Mouse (Mus musculus) limb, embryonic 11.5 days (tissue): ENCODE measurements around the gene Tenm4. TPM values are rescaled to one million over a fixed set of nuclear protein-coding genes. Genes with fewer than 3 reads are reported as not detected.
A peak's percentile ranks its signal among the peaks of the same experiment; 100 is the strongest.
"Not testable (repeated sequence)": the region's sequence is repeated elsewhere in the genome, so short reads cannot be mapped to it uniquely, and the experiment has no call there.

Experiments
- ATAC-seq: fragments of 200-750 bp; cut with Nextera tagmentation; 2 replicates; pipeline ENCODE4 v1.8.0; 2017; ENCODE audit warnings: low read depth; ENCODE audit not compliant: insufficient number of reproducible peaks, low FRiP score, low TSS enrichment
- DNase-seq: peaks from one replicate; pipeline ENCODE4 v3.0.0-alpha.2; 2015; ENCODE audit warnings: low spot score
- H3K27ac ChIP-seq: fragments of 300-500 bp; sonication (generic); replicated peaks from 2 replicates; pipeline ENCODE4 v1.5.1; 2014; ENCODE audit warnings: low read depth, mild to moderate bottlenecking, low read length
- H3K27me3 ChIP-seq: fragments of 300-500 bp; sonication (generic); 2 replicates; pipeline ENCODE4 v1.6.1; 2014; ENCODE audit warnings: mild to moderate bottlenecking, low read length, mixed read lengths; ENCODE audit not compliant: control insufficient read depth, insufficient read depth
- H3K36me3 ChIP-seq: fragments of 300-500 bp; sonication (generic); 2 replicates; pipeline ENCODE4 v1.6.1; 2014; ENCODE audit warnings: mild to moderate bottlenecking, low read length, moderate library complexity, mixed read lengths; ENCODE audit not compliant: control insufficient read depth, insufficient read depth
- H3K4me1 ChIP-seq: fragments of 300-500 bp; sonication (generic); 2 replicates; pipeline ENCODE4 v1.6.1; 2014; ENCODE audit warnings: low read length, mixed read lengths; ENCODE audit not compliant: control insufficient read depth, insufficient read depth
- H3K4me2 ChIP-seq: fragments of 300-500 bp; sonication (generic); 2 replicates; pipeline ENCODE4 v1.6.1; 2014; ENCODE audit warnings: low read depth, mild to moderate bottlenecking, moderate library complexity; ENCODE audit not compliant: severe bottlenecking
- H3K4me3 ChIP-seq: fragments of 300-500 bp; sonication (generic); 2 replicates; pipeline ENCODE4 v1.5.1; 2014; ENCODE audit warnings: low read depth, low read length
- H3K9ac ChIP-seq: fragments of 300-500 bp; sonication (generic); 2 replicates; pipeline ENCODE4 v1.6.1; 2014; ENCODE audit warnings: mild to moderate bottlenecking, low read length
- H3K9me3 ChIP-seq: fragments of 300-500 bp; sonication (generic); 2 replicates; pipeline ENCODE4 v1.6.1; 2016; ENCODE audit warnings: low read length; ENCODE audit not compliant: control insufficient read depth
- WGBS: fragments of 180-500 bp; shearing (Covaris S2); extraction: QIAGEN DNeasy Blood & Tissue Kit; methylation state at CpG from one replicate; pipeline ENCODE4 v1.1.7; 2014; 5-methylcytosine and 5-hydroxymethylcytosine counted together
- polyA plus RNA-seq: library from polyadenylated mRNA; unstranded; fragments of >200 nt; fragmentation: Nextera tagmentation; extraction: Ambion mirVana; gene quantifications from 2 replicates; pipeline ENCODE4 v1.2.1, GENCODE M21; 2014

Tenm4 gene
- polyA plus RNA-seq, 1 experiment from 2014 or later: 43.1 TPM

GRCm38 (mm10) chr7:96600381-96600941, 429.4 kb downstream of the Tenm4 start:
- Histone ChIP-seq H3K9me3 (no peaks in the 10 kb centered on the region), H3K27me3 (no peaks in the 10 kb centered on the region), H3K27ac (no peak overlapping the region), H3K9ac (no peak overlapping the region), H3K4me2 (no peak overlapping the region), H3K36me3 (no peaks in the 10 kb centered on the region), H3K4me1 (peaks cover 12% of the 10 kb centered on the region), H3K4me3 (no peak overlapping the region)
- WGBS: 8% methylated on average over 3 of the region's 5 CpGs
- ATAC-seq: no peak
- no peak for DNase-seq

DNA sequence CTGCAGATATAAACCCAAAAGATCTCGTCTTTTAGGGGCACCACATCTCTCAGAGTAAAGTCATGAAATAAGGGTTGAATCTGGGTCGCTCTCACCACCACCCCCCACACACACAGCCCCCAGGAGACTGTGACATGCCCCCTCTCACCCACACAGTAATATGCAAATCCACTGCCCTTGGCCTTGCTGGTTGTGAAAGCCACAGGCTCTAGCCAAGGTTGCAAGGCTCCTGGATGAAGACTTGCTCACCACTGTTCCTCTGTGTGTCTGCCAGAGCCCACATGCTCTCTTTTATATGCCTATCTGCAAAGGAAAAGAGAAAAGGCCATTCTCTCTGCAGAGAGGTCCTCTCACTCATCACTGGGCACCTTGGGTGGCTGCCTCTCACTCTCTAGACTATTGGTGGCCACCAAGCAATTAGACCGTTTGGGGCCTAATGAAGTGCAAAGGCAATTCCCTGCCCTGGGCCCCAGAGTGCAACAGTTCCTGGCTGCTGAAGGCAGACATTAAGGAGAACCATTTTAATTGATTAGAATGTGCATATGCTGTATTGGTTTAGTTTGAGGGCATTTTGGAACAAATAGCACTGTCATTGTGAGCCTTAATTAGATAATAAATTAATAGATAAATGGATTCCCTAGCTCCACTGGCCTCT, 433.2 kb downstream of the Tenm4 start:
- Histone ChIP-seq H3K9me3 (no peaks in the 10 kb centered on the region), H3K4me2 (no peak overlapping the region), H3K9ac (no peak overlapping the region), H3K4me1 (peaks cover 18% of the 10 kb centered on the region), H3K4me3 (no peak overlapping the region), H3K36me3 (no peaks in the 10 kb centered on the region), H3K27ac (peak overlapping the region; percentile 4; the same call in 1 of the 2 replicates), H3K27me3 (no peaks in the 10 kb centered on the region)
- no peak for DNase-seq
- WGBS: 53% methylated on average over 3 of the region's 3 CpGs
- ATAC-seq: no peak

- Histone ChIP-seq H3K9ac (no peak overlapping the region), H3K9me3 (no peaks in the 10 kb centered on the region), H3K4me2 (no peak overlapping the region), H3K36me3 (no peaks in the 10 kb centered on the region), H3K27ac (peak overlapping the region; percentile 12; the same call in 1 of the 2 replicates), H3K27me3 (no peaks in the 10 kb centered on the region), H3K4me3 (no peak overlapping the region), H3K4me1 (peaks cover 17% of the 10 kb centered on the region)
- 18% methylated on average over 2 of the region's 2 CpGs for WGBS
- ATAC-seq (no peak), DNase-seq (no peak)
Observed at GRCm38 (mm10) chr7:96605316-96605715, 434.3 kb downstream of the Tenm4 start.

DNA sequence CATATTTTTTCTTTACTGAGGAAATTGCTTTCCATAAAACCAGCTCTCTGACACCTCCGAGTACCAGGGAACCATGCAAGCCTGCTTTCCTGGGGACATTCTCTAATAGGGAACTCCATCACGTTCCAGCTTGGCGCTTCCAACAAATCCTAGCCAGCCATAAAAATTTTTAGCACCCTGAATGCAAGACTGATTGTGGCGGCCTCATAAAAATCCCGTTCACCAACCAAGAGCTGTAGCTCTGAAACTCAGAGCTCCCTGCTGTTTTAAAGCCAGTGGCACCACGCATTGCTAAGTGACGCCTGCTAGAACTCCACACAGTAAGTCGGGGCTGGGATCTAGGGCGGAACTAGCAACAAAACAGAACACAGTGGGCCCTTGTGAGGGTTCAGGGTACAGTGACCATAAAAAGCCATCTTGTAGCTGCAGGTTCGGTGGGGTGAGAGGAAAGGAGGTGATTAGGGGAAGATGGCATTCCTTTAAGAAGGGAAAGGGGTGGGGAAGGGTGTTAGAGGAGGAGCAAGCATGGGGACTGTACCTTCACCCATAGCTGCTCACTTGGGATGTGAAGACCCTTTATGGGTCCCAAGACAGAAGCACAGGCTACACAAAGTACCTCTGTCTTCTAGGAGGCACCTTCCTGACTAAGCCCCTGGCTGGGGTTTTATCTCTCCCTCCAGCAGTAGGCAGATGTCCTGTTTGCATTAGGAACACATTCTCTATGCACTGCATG, 439.0 kb downstream of the Tenm4 start:
- WGBS: 4% methylated on average over 10 of the region's 10 CpGs
- Histone ChIP-seq H3K27ac (peak overlapping the region; percentile 71), H3K9me3 (no peaks in the 10 kb centered on the region), H3K4me2 (peak overlapping the region; percentile 21; the same call in 1 of the 2 replicates), H3K4me1 (peaks cover 11% of the 10 kb centered on the region), H3K27me3 (no peaks in the 10 kb centered on the region), H3K4me3 (no peak overlapping the region), H3K36me3 (no peaks in the 10 kb centered on the region), H3K9ac (no peak overlapping the region)
- peak; percentile 88 for ATAC-seq
- DNase-seq: peak; percentile 80

GRCm38 (mm10) chr7:96617371-96617770, 446.3 kb downstream of the Tenm4 start:
- ATAC-seq (no peak), DNase-seq (no peak)
- peaks cover 21% of the 10 kb centered on the region for H3K4me1 ChIP-seq
- no peak overlapping the region for H3K9ac ChIP-seq
- no peak overlapping the region for H3K4me2 ChIP-seq
- no peaks in the 10 kb centered on the region for H3K36me3 ChIP-seq
- H3K4me3 ChIP-seq: no peak overlapping the region
- no peaks in the 10 kb centered on the region for H3K9me3 ChIP-seq
- no peak overlapping the region for H3K27ac ChIP-seq
- H3K27me3 ChIP-seq: no peaks in the 10 kb centered on the region
- WGBS: 89% methylated on average over 2 of the region's 2 CpGs

DNA sequence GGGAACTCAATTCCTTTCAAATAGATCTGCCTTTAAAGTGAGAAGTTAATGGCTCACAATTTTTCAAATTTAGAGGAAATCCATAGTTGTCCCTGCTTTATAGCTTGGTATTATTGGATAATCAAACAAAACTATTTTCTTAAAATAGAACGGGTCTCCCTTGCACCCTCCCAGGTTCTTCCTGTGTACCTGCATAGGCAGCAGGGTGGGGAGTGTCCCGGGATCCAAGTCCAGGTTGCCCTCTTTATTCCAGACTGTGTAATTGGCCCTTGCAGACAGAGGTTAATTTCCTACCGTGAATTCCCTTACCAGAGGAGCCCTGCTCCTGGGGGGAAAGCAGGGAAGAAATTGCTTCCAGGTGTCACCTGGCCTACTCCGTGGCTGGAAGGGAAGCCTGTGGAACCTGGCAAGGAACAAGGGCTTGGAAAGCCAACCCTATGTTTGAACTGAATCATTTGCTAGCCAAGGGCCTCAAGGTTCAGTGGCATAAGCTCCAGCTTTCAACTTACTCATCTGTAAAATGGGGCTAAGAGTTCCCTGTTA, 449.0 kb downstream of the Tenm4 start:
- Histone ChIP-seq H3K27ac (no peak overlapping the region), H3K36me3 (no peaks in the 10 kb centered on the region), H3K4me1 (peaks cover 21% of the 10 kb centered on the region), H3K9ac (no peak overlapping the region), H3K4me3 (no peak overlapping the region), H3K27me3 (no peaks in the 10 kb centered on the region), H3K4me2 (no peak overlapping the region), H3K9me3 (no peaks in the 10 kb centered on the region)
- peak; percentile 64 for DNase-seq
- peak; percentile 74 for ATAC-seq
- WGBS: 19% methylated on average over 4 of the region's 4 CpGs

GRCm38 (mm10) chr7:96626338-96626737, 455.3 kb downstream of the Tenm4 start:
- 77% methylated on average over 3 of the region's 3 CpGs for WGBS
- H3K9me3 ChIP-seq: no peaks in the 10 kb centered on the region
- H3K36me3 ChIP-seq: no peaks in the 10 kb centered on the region
- no peak overlapping the region for H3K4me3 ChIP-seq
- DNase-seq: no peak
- no peaks in the 10 kb centered on the region for H3K27me3 ChIP-seq
- H3K4me1 ChIP-seq: 0 out of 2 replicates have a peak, but pooled peaks cover 4% of the 10 kb centered on the region
- no peak overlapping the region for H3K27ac ChIP-seq
- no peak overlapping the region for H3K9ac ChIP-seq
- no peak overlapping the region for H3K4me2 ChIP-seq
- no peak for ATAC-seq

DNA sequence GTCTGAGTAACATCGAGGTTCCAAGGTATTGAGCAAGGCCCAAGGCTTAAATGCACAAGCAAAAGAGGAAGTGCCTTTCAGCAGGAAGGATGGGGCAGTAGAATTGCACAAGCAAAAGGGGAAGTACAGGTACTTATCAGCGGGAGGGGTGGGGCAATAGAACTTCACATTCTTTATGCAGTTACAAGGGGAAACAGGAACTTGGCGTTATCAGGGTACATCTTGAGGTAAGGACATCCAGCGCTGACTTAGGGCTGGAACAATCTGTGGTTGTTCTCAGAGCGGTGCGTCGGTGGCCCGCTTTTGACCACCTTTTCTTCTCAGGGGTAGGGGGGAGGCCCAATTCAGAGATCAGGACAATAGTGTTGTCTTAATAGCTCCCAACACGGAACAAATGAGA, 459.5 kb downstream of the Tenm4 start:
- not testable (repeated sequence) for DNase-seq, H3K36me3 ChIP-seq
- 97% methylated on average over 9 of the region's 9 CpGs for WGBS

More for the DNA sequence above, 459.5 kb downstream of the Tenm4 start:
- H3K27ac ChIP-seq, H3K4me3 ChIP-seq, ATAC-seq, H3K27me3 ChIP-seq, H3K4me1 ChIP-seq, H3K9ac ChIP-seq, H3K9me3 ChIP-seq, H3K4me2 ChIP-seq: not testable (repeated sequence)
